Mouse (Mus musculus): ENCODE measurements around the gene Ppef1. TPM values are rescaled to one million over a fixed set of nuclear protein-coding genes. Genes with fewer than 3 reads are reported as not detected.
A peak's percentile ranks its signal among the peaks of the same experiment; 100 is the strongest.
"Not testable (repeated sequence)": the region's sequence is repeated elsewhere in the genome, so short reads cannot be mapped to it uniquely, and the experiment has no call there.

The Ppef1 gene
- 0.20 and 0.29 TPM in 2 replicates for polyA plus RNA-seq (2014; fragmentation: Nextera tagmentation; extraction: Ambion mirVana)

DNA sequence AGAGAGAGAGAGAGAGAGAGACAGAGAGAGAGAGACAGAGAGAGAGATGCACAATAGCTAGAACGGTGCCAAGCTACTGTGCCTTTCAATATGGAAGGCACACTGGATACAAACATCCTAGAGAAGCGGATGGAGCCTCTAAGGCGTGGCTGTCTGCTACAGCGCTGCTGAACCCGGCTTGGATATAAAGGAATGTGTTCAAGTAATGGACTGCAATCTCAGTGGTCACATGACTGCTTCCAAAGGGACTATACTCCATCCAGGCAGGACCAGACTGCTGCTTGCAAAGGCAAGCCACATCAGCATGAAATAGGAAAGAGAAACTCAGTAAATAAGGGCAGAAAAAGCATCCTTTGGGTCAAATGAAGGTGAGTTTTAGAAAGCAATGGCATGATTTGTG is at the start of gene Ppef1:
Gene Ppef1 (minus strand): TSS at position 116 of the 400 bp plus-strand sequence.
- no peak for DNase-seq (ENCODE audit: low spot score)
- Histone ChIP-seq H3K9me3 (replicated peaks; ENCODE audit: control insufficient read depth, low read length) (no peaks in the 10 kb centered on the region), H3K9ac (replicated peaks; ENCODE audit: low read length) (no peak within 1 kb of the TSS), H3K27ac (replicated peaks; ENCODE audit: low read depth, low read length) (no peak within 1 kb of the TSS), H3K4me1 (ENCODE audit: control insufficient read depth, insufficient read depth, low read length) (no peaks in the 10 kb centered on the region), H3K4me3 (ENCODE audit: low read depth, low read length) (no peak within 1 kb of the TSS), H3K36me3 (replicated peaks; ENCODE audit: control insufficient read depth, insufficient read depth, low read depth, low read length) (no peaks in the 10 kb centered on the region), H3K4me2 (ENCODE audit: low read depth, low read length) (no peak within 1 kb of the TSS), H3K27me3 (ENCODE audit: control insufficient read depth, insufficient read depth, low read length) (no peaks in the 10 kb centered on the region)
- no peak for ATAC-seq (replicated peaks; ENCODE audit: insufficient number of reproducible peaks, low FRiP score, low TSS enrichment, low read depth)
- WGBS = 82% methylated on average over 5 of the region's 5 CpGs

GRCm38 (mm10) chrX:160782276-160782675 is 46.7 kb upstream of the Ppef1 start:
- Histone ChIP-seq H3K4me2 (ENCODE audit: low read depth, low read length) (no peak overlapping the region), H3K36me3 (replicated peaks; ENCODE audit: control insufficient read depth, insufficient read depth, low read depth, low read length) (no peaks in the 10 kb centered on the region), H3K9ac (replicated peaks; ENCODE audit: low read length) (no peak overlapping the region), H3K9me3 (replicated peaks; ENCODE audit: control insufficient read depth, low read length) (no peaks in the 10 kb centered on the region), H3K4me3 (ENCODE audit: low read depth, low read length) (no peak overlapping the region), H3K4me1 (ENCODE audit: control insufficient read depth, insufficient read depth, low read length) (no peaks in the 10 kb centered on the region), H3K27me3 (ENCODE audit: control insufficient read depth, insufficient read depth, low read length) (no peaks in the 10 kb centered on the region), H3K27ac (replicated peaks; ENCODE audit: low read depth, low read length) (no peak overlapping the region)
- DNase-seq (ENCODE audit: low spot score) (no peak), ATAC-seq (replicated peaks; ENCODE audit: insufficient number of reproducible peaks, low FRiP score, low TSS enrichment, low read depth) (no peak)
- WGBS = 64% methylated on average over 5 of the region's 5 CpGs

DNA sequence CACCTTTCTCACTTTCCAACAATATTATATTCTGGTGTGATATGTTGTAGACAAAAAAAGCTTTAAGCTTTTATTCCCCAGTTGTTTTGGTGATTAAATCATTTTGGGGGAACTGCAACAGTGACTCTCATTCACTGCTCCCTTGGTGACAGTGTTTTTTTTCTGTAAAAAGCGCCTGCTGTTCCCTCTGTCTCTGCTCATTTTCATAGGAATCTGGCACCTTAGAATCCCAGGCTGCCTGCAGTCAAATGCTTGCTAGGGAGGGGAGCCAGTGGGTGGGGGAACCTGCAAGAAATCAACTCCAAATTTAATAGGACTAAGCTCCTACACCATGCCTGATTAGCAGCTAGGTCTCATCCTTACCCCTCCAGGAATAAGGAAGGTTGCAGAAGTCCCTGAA is 37.5 kb upstream of the Ppef1 start:
- Histone ChIP-seq H3K4me2 (ENCODE audit: low read depth, low read length) (no peak overlapping the region), H3K9ac (replicated peaks; ENCODE audit: low read length) (no peak overlapping the region), H3K4me1 (ENCODE audit: control insufficient read depth, insufficient read depth, low read length) (no peaks in the 10 kb centered on the region), H3K36me3 (replicated peaks; ENCODE audit: control insufficient read depth, insufficient read depth, low read depth, low read length) (no peaks in the 10 kb centered on the region), H3K9me3 (replicated peaks; ENCODE audit: control insufficient read depth, low read length) (no peaks in the 10 kb centered on the region), H3K4me3 (ENCODE audit: low read depth, low read length) (no peak overlapping the region), H3K27me3 (ENCODE audit: control insufficient read depth, insufficient read depth, low read length) (no peaks in the 10 kb centered on the region), H3K27ac (replicated peaks; ENCODE audit: low read depth, low read length) (no peak overlapping the region)
- WGBS = 23% methylated on average over 1 of the region's 1 CpGs
- DNase-seq (ENCODE audit: low spot score) (no peak), ATAC-seq (replicated peaks; ENCODE audit: insufficient number of reproducible peaks, low FRiP score, low TSS enrichment, low read depth) (no peak)

- DNase-seq (ENCODE audit: low spot score); H3K4me1 ChIP-seq (ENCODE audit: control insufficient read depth, insufficient read depth, low read length); H3K4me3 ChIP-seq (ENCODE audit: low read depth, low read length); H3K4me2 ChIP-seq (ENCODE audit: low read depth, low read length); H3K9ac ChIP-seq (replicated peaks; ENCODE audit: low read length); H3K9me3 ChIP-seq (replicated peaks; ENCODE audit: control insufficient read depth, low read length); H3K27me3 ChIP-seq (ENCODE audit: control insufficient read depth, insufficient read depth, low read length); ATAC-seq (replicated peaks; ENCODE audit: insufficient number of reproducible peaks, low FRiP score, low TSS enrichment, low read depth); H3K27ac ChIP-seq (replicated peaks; ENCODE audit: low read depth, low read length); H3K36me3 ChIP-seq (replicated peaks; ENCODE audit: control insufficient read depth, insufficient read depth, low read depth, low read length): not testable (repeated sequence)
- WGBS = 74% methylated on average over 5 of the region's 5 CpGs
These were observed 34.1 kb upstream of the Ppef1 start for GRCm38 (mm10) chrX:160769622-160770021.

DNA sequence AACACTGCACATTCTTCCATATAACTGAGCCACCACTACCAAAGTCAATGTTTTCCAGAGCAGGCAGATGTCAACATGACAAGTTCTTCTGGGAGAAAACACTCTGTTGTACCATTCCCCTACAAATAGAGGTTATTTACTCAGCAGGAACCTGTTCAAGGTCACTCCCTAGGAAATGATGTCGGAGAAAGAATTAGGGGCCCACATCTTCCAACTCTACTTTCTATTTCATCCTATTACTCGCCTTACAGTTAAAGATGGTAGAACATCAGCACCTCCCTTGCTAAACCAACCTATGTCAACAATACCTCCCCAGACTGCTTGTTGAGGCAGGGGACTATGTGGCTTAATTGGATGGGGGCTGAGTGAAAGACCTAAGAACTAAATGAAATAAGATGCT is 32.1 kb upstream of the Ppef1 start, which contains the start of gene Rs1:
Gene Rs1 (plus strand): TSS at position 301 of the 400 bp plus-strand sequence.
- no peaks in the 10 kb centered on the region for H3K4me1 ChIP-seq (ENCODE audit: control insufficient read depth, insufficient read depth, low read length)
- H3K4me2 ChIP-seq (ENCODE audit: low read depth, low read length) = no peak within 1 kb of the TSS
- no peaks in the 10 kb centered on the region for H3K36me3 ChIP-seq (replicated peaks; ENCODE audit: control insufficient read depth, insufficient read depth, low read depth, low read length)
- H3K27ac ChIP-seq (replicated peaks; ENCODE audit: low read depth, low read length) = no peak within 1 kb of the TSS
- H3K9me3 ChIP-seq (replicated peaks; ENCODE audit: control insufficient read depth, low read length) = no peaks in the 10 kb centered on the region
- 74% methylated on average over 2 of the region's 2 CpGs for WGBS
- no peak for ATAC-seq (replicated peaks; ENCODE audit: insufficient number of reproducible peaks, low FRiP score, low TSS enrichment, low read depth)
- no peak for DNase-seq (ENCODE audit: low spot score)
- H3K27me3 ChIP-seq (ENCODE audit: control insufficient read depth, insufficient read depth, low read length) = no peaks in the 10 kb centered on the region; the same call in 1 of the 2 replicates
- H3K4me3 ChIP-seq (ENCODE audit: low read depth, low read length) = no peak within 1 kb of the TSS
- no peak within 1 kb of the TSS for H3K9ac ChIP-seq (replicated peaks; ENCODE audit: low read length)

DNA sequence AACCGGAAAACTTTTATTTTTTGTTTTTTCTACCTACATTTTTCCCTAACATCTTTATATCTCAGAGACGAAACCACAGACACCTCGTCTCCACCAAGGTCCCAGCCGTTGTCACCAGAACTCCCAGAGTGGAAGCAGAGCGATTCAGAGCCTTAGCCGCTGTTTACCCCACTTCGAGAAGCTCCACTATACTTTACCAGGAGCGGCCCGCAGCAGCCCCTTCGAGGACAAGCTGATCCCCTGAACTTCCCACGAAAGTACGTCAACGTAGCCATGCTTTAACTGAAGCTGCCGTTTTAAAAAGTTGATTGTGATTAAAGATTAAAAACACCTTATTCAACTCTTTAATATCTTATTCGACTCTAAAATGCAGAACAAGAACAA is 30.7 kb upstream of the Ppef1 start:
- Histone ChIP-seq H3K4me3 (ENCODE audit: low read depth, low read length) (peak overlapping the region; percentile 34), H3K4me1 (ENCODE audit: control insufficient read depth, insufficient read depth, low read length) (no peaks in the 10 kb centered on the region), H3K27ac (replicated peaks; ENCODE audit: low read depth, low read length) (no peak overlapping the region), H3K9ac (replicated peaks; ENCODE audit: low read length) (no peak overlapping the region), H3K36me3 (replicated peaks; ENCODE audit: control insufficient read depth, insufficient read depth, low read depth, low read length) (no peaks in the 10 kb centered on the region), H3K9me3 (replicated peaks; ENCODE audit: control insufficient read depth, low read length) (no peaks in the 10 kb centered on the region), H3K27me3 (ENCODE audit: control insufficient read depth, insufficient read depth, low read length) (no peaks in the 10 kb centered on the region; the same call in 1 of the 2 replicates), H3K4me2 (ENCODE audit: low read depth, low read length) (no peak overlapping the region; the same call in 1 of the 2 replicates)
- ATAC-seq (replicated peaks; ENCODE audit: insufficient number of reproducible peaks, low FRiP score, low TSS enrichment, low read depth) = peak; percentile 79
- 29% methylated on average over 15 of the region's 15 CpGs for WGBS
- peak; percentile 40 for DNase-seq (ENCODE audit: low spot score)

DNA sequence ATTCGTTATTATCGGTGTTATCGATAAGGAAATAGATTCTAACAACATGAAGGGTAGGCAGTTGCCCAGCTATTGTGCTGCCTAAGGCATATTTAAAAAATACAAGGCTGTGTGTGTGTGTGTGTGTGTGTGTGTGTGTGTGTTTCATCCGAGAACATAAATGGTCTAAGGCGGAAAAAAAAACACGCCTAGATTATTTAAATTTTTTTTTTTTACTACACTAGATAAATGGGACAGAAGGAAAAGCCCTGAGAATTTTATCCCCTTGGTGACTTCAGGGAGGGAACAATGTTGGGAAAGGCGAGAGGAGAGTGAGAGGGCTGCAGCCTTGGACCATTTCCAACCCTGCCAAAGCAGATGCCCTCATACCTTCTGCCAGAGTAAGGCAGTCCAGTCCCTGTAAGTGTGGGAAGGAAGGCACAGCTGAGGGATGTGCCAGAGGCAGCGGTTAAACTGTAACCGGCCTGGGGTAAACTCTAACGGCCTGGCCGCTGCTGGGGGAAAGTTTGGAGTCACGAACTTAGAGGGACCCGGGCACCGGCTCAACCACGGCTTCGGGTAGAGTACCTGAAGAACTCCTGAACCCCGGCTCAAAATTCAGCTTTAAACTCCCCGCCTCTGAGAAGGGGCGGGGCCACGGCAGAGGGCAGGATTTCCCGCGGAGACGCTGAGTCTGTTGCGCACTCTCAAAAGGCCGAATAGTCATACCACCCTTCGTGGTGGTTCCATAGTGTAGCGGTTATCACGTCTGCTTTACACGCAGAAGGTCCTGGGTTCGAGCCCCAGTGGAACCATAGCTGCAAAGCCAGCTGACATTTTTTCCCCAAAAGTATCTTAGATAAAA is 30.0 kb upstream of the Ppef1 start:
- WGBS = 28% methylated on average over 30 of the region's 30 CpGs
- ATAC-seq (replicated peaks; ENCODE audit: insufficient number of reproducible peaks, low FRiP score, low TSS enrichment, low read depth) (peak; percentile 95), DNase-seq (ENCODE audit: low spot score) (peak; percentile 83)
- peak overlapping the region; percentile 39 for H3K4me3 ChIP-seq (ENCODE audit: low read depth, low read length)
- no peak overlapping the region for H3K27ac ChIP-seq (replicated peaks; ENCODE audit: low read depth, low read length)
- no peaks in the 10 kb centered on the region for H3K9me3 ChIP-seq (replicated peaks; ENCODE audit: control insufficient read depth, low read length)
- no peaks in the 10 kb centered on the region for H3K4me1 ChIP-seq (ENCODE audit: control insufficient read depth, insufficient read depth, low read length)
- H3K9ac ChIP-seq (replicated peaks; ENCODE audit: low read length) = no peak overlapping the region; the same call in 1 of the 2 replicates
- H3K36me3 ChIP-seq (replicated peaks; ENCODE audit: control insufficient read depth, insufficient read depth, low read depth, low read length) = no peaks in the 10 kb centered on the region
- H3K4me2 ChIP-seq (ENCODE audit: low read depth, low read length) = peak overlapping the region; percentile 23
- H3K27me3 ChIP-seq (ENCODE audit: control insufficient read depth, insufficient read depth, low read length) = no peaks in the 10 kb centered on the region; the same call in 1 of the 2 replicates

DNA sequence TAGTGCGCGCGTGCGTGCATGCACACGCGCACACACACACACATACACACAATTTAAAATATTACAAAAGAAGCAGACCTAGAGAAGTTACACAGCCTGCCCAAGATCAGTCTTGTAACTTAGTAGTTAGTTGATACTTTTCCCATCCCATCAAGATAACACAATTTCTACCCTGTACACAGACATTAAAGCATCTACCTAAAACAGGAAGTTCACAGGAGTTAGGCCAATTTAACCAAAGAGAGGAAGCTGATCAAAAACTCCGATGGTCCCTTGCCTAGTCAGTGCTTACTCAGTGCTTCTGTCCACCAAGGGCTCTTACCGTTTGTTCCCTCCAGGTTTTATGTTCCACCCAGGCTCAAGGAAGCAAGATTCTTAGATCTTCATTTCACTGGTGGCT is 15.2 kb upstream of the Ppef1 start:
- H3K4me1 ChIP-seq (ENCODE audit: control insufficient read depth, insufficient read depth, low read length) = no peaks in the 10 kb centered on the region
- H3K27me3 ChIP-seq (ENCODE audit: control insufficient read depth, insufficient read depth, low read length) = no peaks in the 10 kb centered on the region
- no peak for ATAC-seq (replicated peaks; ENCODE audit: insufficient number of reproducible peaks, low FRiP score, low TSS enrichment, low read depth)
- no peak overlapping the region for H3K27ac ChIP-seq (replicated peaks; ENCODE audit: low read depth, low read length)
- H3K4me3 ChIP-seq (ENCODE audit: low read depth, low read length) = no peak overlapping the region
- DNase-seq (ENCODE audit: low spot score) = no peak
- H3K9ac ChIP-seq (replicated peaks; ENCODE audit: low read length) = no peak overlapping the region
- H3K9me3 ChIP-seq (replicated peaks; ENCODE audit: control insufficient read depth, low read length) = no peaks in the 10 kb centered on the region
- no peaks in the 10 kb centered on the region for H3K36me3 ChIP-seq (replicated peaks; ENCODE audit: control insufficient read depth, insufficient read depth, low read depth, low read length)
- 93% methylated on average over 8 of the region's 8 CpGs for WGBS
- H3K4me2 ChIP-seq (ENCODE audit: low read depth, low read length) = no peak overlapping the region

All from embryonic facial prominence, embryonic 11.5 days (tissue).